Mouse (Mus musculus): ENCODE data around the gene Ccdc61. TPM values are rescaled to one million over a fixed set of nuclear protein-coding genes. Genes with fewer than 3 reads are reported as not detected.
"Not testable (repeated sequence)": the region's sequence is repeated elsewhere in the genome, so short reads cannot be mapped to it uniquely, and the experiment has no call there.

Ccdc61 gene
- polyA plus RNA-seq, 1 experiment, result 26.5 TPM

DNA sequence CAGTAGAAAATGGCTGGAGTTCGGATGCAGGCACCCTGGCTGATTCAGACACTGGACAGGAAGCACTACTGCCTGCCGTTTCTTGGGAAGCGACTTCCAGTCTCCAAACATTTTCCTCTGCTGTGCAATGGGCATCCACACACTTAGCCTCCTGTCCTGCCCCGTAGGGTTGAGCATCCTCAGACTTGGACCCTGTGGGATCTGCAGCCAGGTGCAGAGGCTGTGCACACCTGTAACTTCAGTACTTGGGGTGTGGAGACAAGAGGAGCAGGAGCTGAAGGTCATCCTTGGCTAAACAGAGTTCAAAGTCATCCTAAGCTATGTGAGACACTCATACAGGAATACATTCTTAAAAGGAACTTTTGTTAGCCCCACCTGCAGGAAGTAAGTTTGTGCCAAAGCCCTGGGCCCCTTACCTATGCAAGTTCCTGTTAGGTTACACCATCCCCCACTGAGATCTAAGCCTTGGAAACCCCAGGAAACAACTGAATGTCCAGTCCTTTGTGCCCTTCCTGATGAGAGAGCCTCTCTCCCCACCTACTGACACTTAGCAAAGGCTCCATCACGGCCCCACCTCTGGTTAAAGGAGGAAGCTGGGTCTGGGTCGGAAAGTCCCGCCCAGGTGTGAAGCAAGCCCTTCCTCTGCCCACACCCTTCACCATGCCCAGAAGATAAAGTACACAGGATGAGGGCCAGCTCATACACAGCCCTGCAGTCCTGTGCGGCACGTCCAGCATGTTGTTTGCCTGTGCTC lies 26.0 kb downstream of the Ccdc61 start:
- DNase-seq (ENCODE audit: low read depth), result no peak
- TF ChIP-seq POLR2A (IDR thresholded peaks at IDR 0.05; ENCODE audit: borderline replicate concordance, extremely low read depth, insufficient read depth, insufficient read length, poor library complexity, severe bottlenecking) (no peak), CTCF (IDR thresholded peaks at IDR 0.05; ENCODE audit: borderline replicate concordance, extremely low read depth, insufficient read depth, insufficient read length) (no peak)

DNA sequence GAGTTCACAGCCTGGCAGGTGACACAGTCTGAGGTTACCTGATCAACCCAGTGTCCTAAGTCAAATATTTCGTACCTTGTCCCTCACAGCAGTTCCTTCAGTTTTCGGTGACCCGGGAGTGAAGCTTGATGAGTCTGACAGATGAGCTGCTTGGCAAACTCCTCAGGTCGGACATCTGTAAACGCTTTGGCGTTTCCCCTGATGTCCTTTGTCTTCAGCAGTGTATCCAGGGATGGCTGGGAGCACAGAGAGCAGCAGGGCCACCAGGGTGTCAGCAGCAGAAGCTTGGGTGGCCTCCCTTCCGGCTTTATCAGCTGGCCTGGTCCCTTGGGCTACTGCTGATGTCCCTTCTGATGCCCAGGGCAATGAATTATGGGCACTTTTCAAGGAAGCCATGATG lies 31.5 kb downstream of the Ccdc61 start:
- TF ChIP-seq POLR2A (IDR thresholded peaks at IDR 0.05; ENCODE audit: borderline replicate concordance, extremely low read depth, insufficient read depth, insufficient read length, poor library complexity, severe bottlenecking), result no peak
- TF ChIP-seq CTCF (IDR thresholded peaks at IDR 0.05; ENCODE audit: borderline replicate concordance, extremely low read depth, insufficient read depth, insufficient read length), result no peak
- DNase-seq (ENCODE audit: low read depth), result no peak

DNA sequence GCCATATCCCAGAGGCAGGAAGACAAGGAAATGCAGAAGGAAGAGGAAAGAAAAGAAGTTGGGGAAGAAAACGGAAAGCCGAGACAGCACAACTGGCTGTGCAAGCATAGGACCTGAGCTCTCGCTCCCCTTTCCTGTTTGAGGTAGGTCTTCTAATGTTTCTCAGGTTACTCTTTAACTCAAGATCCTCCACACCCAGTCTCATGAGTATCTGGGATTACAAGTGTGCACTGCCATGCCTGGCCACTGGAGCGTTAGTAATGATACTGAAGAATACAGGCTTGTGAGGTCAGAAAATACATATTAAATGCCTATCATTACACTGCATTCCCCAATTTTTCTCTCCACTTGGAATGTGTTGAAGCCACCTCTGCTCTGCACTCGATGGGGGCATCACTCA lies 34.8 kb downstream of the Ccdc61 start:
- no peak for DNase-seq (ENCODE audit: low read depth)
- no peak for TF ChIP-seq CTCF (IDR thresholded peaks at IDR 0.05; ENCODE audit: borderline replicate concordance, extremely low read depth, insufficient read depth, insufficient read length)
- no peak for TF ChIP-seq POLR2A (IDR thresholded peaks at IDR 0.05; ENCODE audit: borderline replicate concordance, extremely low read depth, insufficient read depth, insufficient read length, poor library complexity, severe bottlenecking)

DNA sequence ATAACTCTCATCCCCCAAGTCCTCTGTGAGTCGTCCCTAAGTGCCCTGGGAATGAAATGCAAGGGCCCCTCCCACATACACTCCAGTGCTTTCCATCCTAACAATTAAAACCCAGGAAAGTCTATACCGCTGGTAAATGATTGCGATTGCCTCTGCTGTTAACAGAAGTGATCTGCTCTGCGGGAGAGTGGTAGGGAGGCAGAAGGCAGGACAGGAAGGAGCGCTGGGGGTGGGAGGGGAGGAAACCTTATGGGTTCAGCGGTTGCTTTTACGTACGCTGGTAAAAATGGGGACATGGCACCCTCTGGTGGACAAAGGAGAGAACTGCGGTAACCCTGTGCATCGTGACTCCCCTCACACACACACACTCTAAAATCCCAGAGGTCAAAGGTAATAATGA lies 37.0 kb downstream of the Ccdc61 start:
- DNase-seq (ENCODE audit: low read depth), result peak; percentile 90
- TF ChIP-seq CTCF (IDR thresholded peaks at IDR 0.05; ENCODE audit: borderline replicate concordance, extremely low read depth, insufficient read depth, insufficient read length) (peak; percentile 97), POLR2A (IDR thresholded peaks at IDR 0.05; ENCODE audit: borderline replicate concordance, extremely low read depth, insufficient read depth, insufficient read length, poor library complexity, severe bottlenecking) (no peak)

DNA sequence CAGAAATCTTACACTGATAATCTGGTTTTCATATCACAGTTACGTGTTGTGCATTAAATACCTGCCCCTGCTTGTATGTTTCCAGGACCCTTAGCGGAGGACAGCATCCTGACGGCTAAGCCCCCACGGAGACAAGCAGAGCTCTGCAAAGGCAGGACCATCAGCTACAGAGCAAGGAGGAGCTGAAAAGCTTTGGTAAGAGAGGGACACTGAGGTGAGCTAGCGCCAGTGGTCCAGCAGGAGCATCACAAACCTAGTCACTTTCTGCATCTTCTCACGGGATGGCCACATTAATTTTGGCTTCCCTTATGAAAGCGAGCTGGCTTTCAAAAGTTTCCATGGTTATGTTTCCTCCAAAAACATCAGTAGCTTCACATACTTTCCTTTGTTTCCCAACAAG lies 37.4 kb downstream of the Ccdc61 start:
- peak; percentile 22 for DNase-seq (ENCODE audit: low read depth)
- TF ChIP-seq POLR2A (IDR thresholded peaks at IDR 0.05; ENCODE audit: borderline replicate concordance, extremely low read depth, insufficient read depth, insufficient read length, poor library complexity, severe bottlenecking) (no peak), CTCF (IDR thresholded peaks at IDR 0.05; ENCODE audit: borderline replicate concordance, extremely low read depth, insufficient read depth, insufficient read length) (0 out of 2 replicates have a peak, but pooled peaks have one; percentile 3)

DNA sequence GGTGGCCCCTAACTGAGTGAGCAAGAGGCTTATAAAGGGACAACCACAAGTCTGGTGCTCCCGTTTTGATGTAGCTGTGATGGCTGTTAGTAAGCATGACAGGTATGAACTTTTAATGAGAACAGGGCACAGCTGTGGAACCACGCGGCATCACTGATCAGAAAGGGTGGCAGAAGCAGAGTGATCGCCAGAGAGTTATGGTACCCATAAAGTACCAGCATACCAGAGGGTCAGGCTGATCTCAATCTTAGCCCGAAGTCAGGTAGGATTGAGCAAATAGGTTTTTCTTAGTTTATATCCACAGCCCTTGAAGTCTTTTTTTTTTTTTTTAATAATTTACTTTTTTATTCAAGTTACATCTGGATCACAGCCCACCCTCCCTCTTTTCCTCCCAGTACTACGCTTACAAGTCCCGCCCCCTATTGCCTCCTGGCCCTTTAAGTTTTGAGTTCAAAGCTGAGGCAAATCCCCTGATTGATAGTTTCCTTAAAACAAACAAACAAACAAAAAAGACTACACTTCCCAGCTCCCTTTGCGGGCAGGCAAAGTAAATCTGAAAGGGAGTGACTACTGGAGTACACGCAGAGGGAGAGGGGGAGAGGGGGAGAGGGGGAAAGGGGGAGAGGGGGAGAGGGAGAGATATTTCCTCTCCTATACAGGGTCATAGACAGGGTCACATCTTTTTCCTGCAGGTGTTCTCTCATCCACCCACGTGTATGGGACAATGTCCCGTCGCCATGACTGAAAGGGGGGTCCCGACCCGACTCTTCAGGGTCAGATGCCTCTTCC lies 38.0 kb downstream of the Ccdc61 start:
- peak; percentile 55 for DNase-seq (ENCODE audit: low read depth)

DNA sequence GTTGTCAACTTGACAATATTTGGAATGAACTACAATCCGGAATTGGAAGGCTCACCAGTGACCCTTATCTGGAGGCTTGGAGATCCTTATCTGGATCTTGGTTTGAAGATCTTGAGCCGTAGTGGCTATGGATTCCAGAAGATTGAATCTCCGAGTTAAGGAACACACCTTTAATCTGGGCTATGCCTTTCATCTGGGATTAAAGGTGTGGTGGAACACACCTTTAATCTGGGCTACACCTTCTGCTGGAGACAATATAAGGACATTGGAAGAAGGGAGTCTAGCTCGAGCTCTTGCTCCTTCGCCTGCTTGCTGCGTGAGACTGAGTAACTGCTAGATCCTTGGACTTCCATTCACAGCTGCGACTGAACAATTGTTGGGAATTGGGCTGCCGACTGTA lies 39.2 kb downstream of the Ccdc61 start, which contains the start of gene Pglyrp1:
Gene Pglyrp1 (plus strand): TSS at position 301 of the 400 bp plus-strand sequence.
- DNase-seq (ENCODE audit: low read depth), result not testable (repeated sequence)

More for the DNA sequence above, 38.0 kb downstream of the Ccdc61 start:
- TF ChIP-seq CTCF (IDR thresholded peaks at IDR 0.05; ENCODE audit: borderline replicate concordance, extremely low read depth, insufficient read depth, insufficient read length), result no peak
- TF ChIP-seq POLR2A (IDR thresholded peaks at IDR 0.05; ENCODE audit: borderline replicate concordance, extremely low read depth, insufficient read depth, insufficient read length, poor library complexity, severe bottlenecking), result no peak

DNA sequence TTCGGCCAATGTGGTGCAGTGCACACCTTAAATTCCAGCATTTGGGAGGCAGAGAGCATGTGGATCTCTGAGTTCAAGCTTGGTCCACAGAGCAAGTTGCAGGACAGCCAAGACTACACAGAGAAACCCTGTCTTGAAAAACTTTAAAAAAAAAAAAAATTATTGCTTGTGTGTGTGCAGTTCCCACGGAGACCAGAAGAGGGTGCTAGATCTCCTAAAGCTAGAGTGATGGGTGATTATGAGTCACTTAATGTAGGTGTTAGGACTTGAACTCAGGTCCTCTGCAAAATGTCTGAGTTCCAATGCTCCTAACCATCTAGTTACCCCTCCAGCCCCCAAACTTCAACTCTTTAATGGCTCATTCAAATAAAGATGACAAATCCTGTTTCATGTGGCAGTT lies 41.7 kb downstream of the Ccdc61 start:
- TF ChIP-seq CTCF (IDR thresholded peaks at IDR 0.05; ENCODE audit: borderline replicate concordance, extremely low read depth, insufficient read depth, insufficient read length) (peak; percentile 28; the same call in 1 of the 2 replicates), POLR2A (IDR thresholded peaks at IDR 0.05; ENCODE audit: borderline replicate concordance, extremely low read depth, insufficient read depth, insufficient read length, poor library complexity, severe bottlenecking) (no peak)

DNA sequence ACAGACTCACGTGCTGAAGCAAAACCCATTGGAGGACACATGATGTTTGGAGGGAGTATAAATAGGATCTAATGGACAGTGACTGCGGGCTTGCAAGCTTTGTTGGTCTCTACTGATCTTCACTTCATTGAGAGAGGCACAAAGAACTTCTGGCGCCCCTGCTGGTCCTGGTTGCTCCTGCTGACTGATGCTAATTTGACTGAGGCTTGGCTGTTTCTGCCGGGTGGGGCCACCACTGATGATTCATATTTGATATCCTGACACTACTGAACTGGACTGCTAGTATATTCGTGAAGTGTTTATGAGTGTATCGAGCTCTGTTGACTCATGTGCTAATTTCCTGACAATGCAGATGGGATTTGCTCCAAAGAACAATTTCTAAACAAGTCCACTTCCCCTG lies 47.4 kb downstream of the Ccdc61 start:
- TF ChIP-seq POLR2A (IDR thresholded peaks at IDR 0.05; ENCODE audit: borderline replicate concordance, extremely low read depth, insufficient read depth, insufficient read length, poor library complexity, severe bottlenecking) (no peak), CTCF (IDR thresholded peaks at IDR 0.05; ENCODE audit: borderline replicate concordance, extremely low read depth, insufficient read depth, insufficient read length) (no peak)
- no peak for DNase-seq (ENCODE audit: low read depth)

More for the DNA sequence above, 41.7 kb downstream of the Ccdc61 start:
- DNase-seq (ENCODE audit: low read depth), result no peak

DNA sequence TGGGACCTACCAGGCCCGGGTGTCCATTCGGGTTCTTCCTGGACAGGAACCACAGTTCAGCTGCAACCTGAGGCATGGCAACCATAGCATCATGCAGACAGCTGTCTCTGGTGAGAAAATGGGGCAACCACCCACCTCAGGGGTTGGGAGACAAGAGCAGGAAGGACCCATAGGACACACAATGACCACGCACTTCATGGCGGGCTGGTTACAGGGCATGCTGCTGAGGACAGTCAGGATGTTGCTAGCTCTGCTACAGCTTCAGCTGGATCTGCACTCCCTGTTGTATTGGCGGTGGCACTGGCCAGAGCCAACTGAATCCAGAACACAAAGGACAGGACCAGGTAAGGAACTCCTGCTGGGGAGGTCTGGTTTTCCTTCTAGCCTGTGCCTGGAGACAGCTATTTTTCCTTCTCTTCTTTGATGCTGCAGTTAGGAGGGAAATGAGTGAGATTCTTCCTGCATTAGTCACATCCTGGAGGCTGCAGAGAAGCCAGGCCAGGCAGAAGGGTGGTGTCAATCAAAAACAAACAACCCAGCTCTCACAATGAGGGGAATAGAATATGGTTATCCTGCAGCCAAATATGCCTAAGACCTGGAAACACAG lies 51.8 kb downstream of the Ccdc61 start:
- no peak for DNase-seq (ENCODE audit: low read depth)
- no peak for TF ChIP-seq CTCF (IDR thresholded peaks at IDR 0.05; ENCODE audit: borderline replicate concordance, extremely low read depth, insufficient read depth, insufficient read length)
- TF ChIP-seq POLR2A (IDR thresholded peaks at IDR 0.05; ENCODE audit: borderline replicate concordance, extremely low read depth, insufficient read depth, insufficient read length, poor library complexity, severe bottlenecking), result no peak

DNA sequence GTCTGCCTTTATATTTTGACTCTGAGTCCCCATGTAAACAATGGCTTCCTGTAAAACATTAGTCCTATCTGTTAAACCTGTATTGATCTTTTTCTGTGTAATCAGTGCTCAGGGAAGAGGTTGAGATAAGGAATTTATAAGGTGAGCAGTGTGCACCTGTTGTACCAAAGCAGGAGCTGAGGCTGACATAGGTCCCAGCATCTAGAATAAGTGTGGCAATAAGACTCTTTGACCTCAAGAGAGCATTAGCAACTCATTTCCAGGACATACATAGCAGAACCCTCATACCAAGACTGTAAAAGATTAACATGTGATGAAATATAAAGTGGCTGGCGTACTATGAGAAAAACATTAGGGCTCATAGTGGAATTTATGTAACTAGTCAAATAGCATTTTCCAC lies 61.8 kb downstream of the Ccdc61 start:
- no peak for DNase-seq (ENCODE audit: low read depth)
- TF ChIP-seq POLR2A (IDR thresholded peaks at IDR 0.05; ENCODE audit: borderline replicate concordance, extremely low read depth, insufficient read depth, insufficient read length, poor library complexity, severe bottlenecking), result no peak
- TF ChIP-seq CTCF (IDR thresholded peaks at IDR 0.05; ENCODE audit: borderline replicate concordance, extremely low read depth, insufficient read depth, insufficient read length), result no peak

All from brain, embryonic 14.5 days (tissue).